Comparison of ENCODE assay signal across 13 mouse cellular contexts in the genomic region with DNA sequence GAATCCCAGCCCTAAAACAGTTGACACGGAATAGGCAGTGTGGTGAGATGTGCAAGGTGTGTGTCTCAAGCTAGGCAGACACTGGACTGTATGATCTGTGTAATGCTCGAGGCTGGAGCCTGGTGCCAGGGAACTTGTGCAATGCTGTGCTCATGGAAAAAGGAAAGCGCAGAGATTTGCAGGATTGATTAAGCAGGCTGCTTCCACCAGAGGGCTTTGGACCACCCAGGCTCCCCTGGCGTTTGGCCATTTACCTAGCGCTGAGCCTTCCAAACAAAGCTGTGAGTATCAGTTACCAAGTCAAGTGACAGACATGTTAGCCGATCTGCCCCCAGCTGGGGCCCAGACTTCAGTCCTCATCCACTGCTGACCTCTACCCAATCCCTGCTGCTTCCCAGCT. TPM values are rescaled to one million over a fixed set of nuclear protein-coding genes. Genes with fewer than 3 reads are reported as not detected.
DNase-seq lines count a peak whose midpoint lies in the region; ATAC-seq and TF ChIP-seq lines count a peak whose summit lies in the region.
"Had no signal": no experiment of that assay in that cellular context is flagged by ENCODE, and none has a peak within 500 bp of the region (broad histone marks: within the 10 kb centered on the region; RNA-seq: fewer than 3 reads in every experiment).

No protein-coding gene starts in this region.

- WGBS in lung, embryonic 14.5 days = 9% methylated on average over 6 of the region's 6 CpGs
- WGBS in hindbrain, embryonic 13.5 days = 22% methylated on average over 6 of the region's 6 CpGs

- no peaks in the 10 kb centered on the region for H3K9me3 ChIP-seq in lung, embryonic 14.5 days (ENCODE audit: low read depth, low read length)
- H3K9me3 ChIP-seq in hindbrain, embryonic 13.5 days = no peaks in the 10 kb centered on the region
- H3K9me3 ChIP-seq: G1E had no signal

- TF ChIP-seq CTCF in lung, embryonic 14.5 days (IDR thresholded peaks at IDR 0.05; ENCODE audit: low read depth) = no peak; the same call in 1 of the 2 replicates

- no peak overlapping the region for H3K4me3 ChIP-seq in lung, embryonic 14.5 days (ENCODE audit: low read depth, low read length)
- no peak overlapping the region for H3K4me3 ChIP-seq in hindbrain, embryonic 13.5 days

- H3K27ac ChIP-seq in lung, embryonic 14.5 days (ENCODE audit: low read depth) = no peak overlapping the region
- H3K27ac ChIP-seq in hindbrain, embryonic 13.5 days = no peak overlapping the region

- peak; percentile 51; the same call in 1 of the 2 replicates for ATAC-seq in lung, embryonic 14.5 days (ENCODE audit: insufficient read depth)
- ATAC-seq in hindbrain, embryonic 13.5 days (ENCODE audit: low FRiP score) = 0 out of 2 replicates have a peak, but pooled peaks have one; percentile 13

- H3K9ac ChIP-seq in lung, embryonic 14.5 days = no peak overlapping the region
- H3K9ac ChIP-seq in hindbrain, embryonic 13.5 days = no peak overlapping the region

- H3K4me2 ChIP-seq in lung, embryonic 14.5 days = no peak overlapping the region
- no peak overlapping the region for H3K4me2 ChIP-seq in hindbrain, embryonic 13.5 days
- H3K4me2 ChIP-seq: liver, embryonic 11.5 days had no signal

- no peaks in the 10 kb centered on the region for H3K36me3 ChIP-seq in lung, embryonic 14.5 days (ENCODE audit: insufficient read depth)
- no peaks in the 10 kb centered on the region for H3K36me3 ChIP-seq in hindbrain, embryonic 13.5 days
- H3K36me3 ChIP-seq: G1E had no signal

- no peaks in the 10 kb centered on the region for H3K4me1 ChIP-seq in lung, embryonic 14.5 days (ENCODE audit: insufficient read depth)
- peaks cover 10% of the 10 kb centered on the region for H3K4me1 ChIP-seq in hindbrain, embryonic 13.5 days (replicated peaks)

- H3K27me3 ChIP-seq in lung, embryonic 14.5 days (ENCODE audit: insufficient read depth, low read length) = no peaks in the 10 kb centered on the region
- H3K27me3 ChIP-seq in hindbrain, embryonic 13.5 days = no peaks in the 10 kb centered on the region

- DNase-seq in lung, embryonic 14.5 days = peak; percentile 79
- no peak for DNase-seq in lung, postnatal 36 days
- DNase-seq in embryo, embryonic 9.5 days (ENCODE audit: extremely low spot score) = peak; percentile 41
- DNase-seq in retina, postnatal 7 days (ENCODE audit: low read depth, low spot score) = peak; percentile 33
- DNase-seq in left cerebral cortex, adult 9 months (ENCODE audit: low spot score in 2 of 2) = no peak
- DNase-seq in right cerebral cortex, adult 2 months (ENCODE audit: low spot score in 2 of 2) = no peak
- DNase-seq: adrenal gland, postnatal 25 days; kidney, adult 2 months; right cerebral cortex, postnatal 4 days; thymus, adult 2 months had no signal

RNA-seq across cellular contexts. Expression of a gene that starts 1.9 kb away (rescaled TPM):
- not detected in 2 replicates for polyA plus RNA-seq in lung, embryonic 14.5 days (2014; fragmentation: Nextera tagmentation; extraction: Ambion mirVana)
- polyA plus RNA-seq in hindbrain, embryonic 13.5 days (2015; fragmentation: Nextera tagmentation; extraction: Ambion mirVana) = 0.23 and 0.38 TPM in 2 replicates
- polyA plus RNA-seq: G1E; kidney, adult 2 months; liver, embryonic 11.5 days; thymus, adult 2 months had no signal

RNA-seq across cellular contexts. Expression of a gene that starts 3.1 kb away (rescaled TPM):
- polyA plus RNA-seq in lung, embryonic 14.5 days (2014; fragmentation: Nextera tagmentation; extraction: Ambion mirVana) = not detected in 2 replicates
- polyA plus RNA-seq in hindbrain, embryonic 13.5 days (2015; fragmentation: Nextera tagmentation; extraction: Ambion mirVana) = 0.68 and 0.83 TPM in 2 replicates
- polyA plus RNA-seq: G1E; liver, embryonic 11.5 days had no signal

RNA-seq across cellular contexts. Expression of a gene that starts 3.2 kb away (rescaled TPM):
- polyA plus RNA-seq in lung, embryonic 14.5 days (2014; fragmentation: Nextera tagmentation; extraction: Ambion mirVana) = not detected in 2 replicates
- polyA plus RNA-seq in hindbrain, embryonic 13.5 days (2015; fragmentation: Nextera tagmentation; extraction: Ambion mirVana) = 0.16 TPM in 1 of 2 replicates, not detected in the other
- polyA plus RNA-seq: G1E; kidney, adult 2 months; liver, embryonic 11.5 days; thymus, adult 2 months had no signal

RNA-seq across cellular contexts. Expression of a gene that starts 10.8 kb away (rescaled TPM):
- 49.1 and 59.0 TPM in 2 replicates for polyA plus RNA-seq in lung, embryonic 14.5 days (2014; fragmentation: Nextera tagmentation; extraction: Ambion mirVana)
- 29.0 and 32.6 TPM in 2 replicates for polyA plus RNA-seq in hindbrain, embryonic 13.5 days (2015; fragmentation: Nextera tagmentation; extraction: Ambion mirVana)
- polyA plus RNA-seq: G1E had no signal

RNA-seq across cellular contexts. Expression of a gene that starts 15.9 kb away (rescaled TPM):
- 63.3 and 66.0 TPM in 2 replicates for polyA plus RNA-seq in lung, embryonic 14.5 days (2014; fragmentation: Nextera tagmentation; extraction: Ambion mirVana)
- polyA plus RNA-seq in hindbrain, embryonic 13.5 days (2015; fragmentation: Nextera tagmentation; extraction: Ambion mirVana) = 99.9 and 113 TPM in 2 replicates

Comparison
In these comparisons a context has a peak if more than half of its experiments do, and no peak if none do; other contexts are left out.
1. DNase-seq: peak in lung, embryonic 14.5 days (single experiment), embryo, embryonic 9.5 days (single experiment) and retina, postnatal 7 days (single experiment); none in lung, postnatal 36 days (single experiment), left cerebral cortex, adult 9 months (0 of 2) and right cerebral cortex, adult 2 months (0 of 2).